Mouse (Mus musculus) megakaryocyte, adult 5-6 weeks (primary cell): ENCODE results near the gene Brpf1. TPM values are rescaled to one million over a fixed set of nuclear protein-coding genes. Genes with fewer than 3 reads are reported as not detected.
"Not testable (repeated sequence)": the region's sequence is repeated elsewhere in the genome, so short reads cannot be mapped to it uniquely, and the experiment has no call there.

Experiments used
- ATAC-seq: 2 replicates; pipeline ENCODE4 v1.8.0; 2016; ENCODE audit warnings: mild to moderate bottlenecking, inconsistent platforms; ENCODE audit not compliant: poor library complexity, severe bottlenecking
- total RNA-seq, 2 experiments: library from RNA; stranded (forward) in 1 of 2; stranded (reverse) in 1 of 2; fragments of 153-499, 151-499 nt in 1 of 2; fragments of 221-1000, 200-1000 nt in 1 of 2; gene quantifications; 2 replicates each; pipeline versions ENCODE4 v1.2.3 to v1.2.4; 2015 to 2017

Brpf1 gene
- total RNA-seq, 2 experiments from 2014 or later, result 47.6 to 54.7 TPM

GRCm38 (mm10) chr6:113306322-113306985, 483 bp upstream of the Brpf1 start:
- ATAC-seq, result peak; percentile 79

- peak; percentile 31 for ATAC-seq
Observed at GRCm38 (mm10) chr6:113307481-113308121, 664 bp downstream of the Brpf1 start.

GRCm38 (mm10) chr6:113308141-113308540, 1.2 kb downstream of the Brpf1 start:
- peak; percentile 19 for ATAC-seq

- no peak for ATAC-seq
Observed at GRCm38 (mm10) chr6:113315972-113316371, 9.0 kb downstream of the Brpf1 start.

- peak; percentile 88 for ATAC-seq
Observed at GRCm38 (mm10) chr6:113326533-113327315, 19.8 kb downstream of the Brpf1 start, which contains the start of gene Ogg1. TSS of gene Ogg1 (plus strand) at chr6:113326972.

GRCm38 (mm10) chr6:113329396-113329795, 22.5 kb downstream of the Brpf1 start:
- no peak for ATAC-seq

GRCm38 (mm10) chr6:113330547-113330946, 23.6 kb downstream of the Brpf1 start:
- peak; percentile 64 for ATAC-seq

GRCm38 (mm10) chr6:113331721-113332120, 24.8 kb downstream of the Brpf1 start:
- ATAC-seq, result no peak

- not testable (repeated sequence) for ATAC-seq
Observed at GRCm38 (mm10) chr6:113332734-113333133, 25.8 kb downstream of the Brpf1 start.

GRCm38 (mm10) chr6:113333137-113333950, 26.4 kb downstream of the Brpf1 start:
- ATAC-seq, result no peak

- ATAC-seq, result no peak
Observed at GRCm38 (mm10) chr6:113334216-113334615, 27.3 kb downstream of the Brpf1 start.

- no peak for ATAC-seq
Observed at GRCm38 (mm10) chr6:113336852-113337620, 30.1 kb downstream of the Brpf1 start.

GRCm38 (mm10) chr6:113341574-113341973, 34.6 kb downstream of the Brpf1 start:
- ATAC-seq, result peak; percentile 70

GRCm38 (mm10) chr6:113342297-113342696, 35.4 kb downstream of the Brpf1 start:
- no peak for ATAC-seq

GRCm38 (mm10) chr6:113343177-113344092, 36.5 kb downstream of the Brpf1 start, which contains the start of gene Camk1:
TSS of gene Camk1 (minus strand) at chr6:113343984.
- peak; percentile 95 for ATAC-seq

- ATAC-seq, result no peak
Observed at GRCm38 (mm10) chr6:113344321-113344720, 37.4 kb downstream of the Brpf1 start.

GRCm38 (mm10) chr6:113346897-113347296, 40.0 kb downstream of the Brpf1 start:
- no peak for ATAC-seq

- ATAC-seq, result no peak
Observed at GRCm38 (mm10) chr6:113350538-113350937, 43.6 kb downstream of the Brpf1 start.

GRCm38 (mm10) chr6:113351161-113351560, 44.2 kb downstream of the Brpf1 start:
- ATAC-seq, result peak; percentile 7; the same call in 1 of the 2 replicates
